Mouse (Mus musculus) gonadal fat pad, adult 2 months (tissue): ENCODE results near the gene Gm42791. TPM values are rescaled to one million over a fixed set of nuclear protein-coding genes. Genes with fewer than 3 reads are reported as not detected.

Experiments
- DNase-seq: peaks from one replicate; pipeline ENCODE4 v3.0.0-alpha.2; 2012; ENCODE audit warnings: low read depth
- polyA plus RNA-seq: library from polyadenylated mRNA; depleted of rRNA; stranded (reverse); fragments of >200 nt; gene quantifications from 2 replicates; pipeline ENCODE4 v1.2.3, GENCODE M21; 2012

Gene Gm42791
- polyA plus RNA-seq, 1 experiment = not detected

DNA sequence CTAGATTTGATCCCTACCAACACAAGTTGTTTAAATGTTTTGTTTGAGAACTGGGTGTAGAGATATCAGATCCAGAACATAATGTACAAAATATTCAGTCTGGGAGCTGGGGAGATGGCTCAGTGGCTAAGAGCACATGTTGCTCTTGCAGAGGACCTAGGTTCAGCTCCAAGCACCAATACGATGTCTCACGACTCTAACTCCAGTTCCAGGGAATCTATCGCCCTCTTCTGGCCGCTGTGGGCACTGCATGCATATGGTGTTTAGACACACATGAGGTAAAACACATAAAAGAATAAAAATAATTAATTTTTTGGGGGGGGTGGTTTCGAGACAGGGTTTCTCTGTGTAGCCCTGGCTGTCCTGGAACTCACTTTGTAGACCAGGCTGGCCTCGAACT, 42.5 kb downstream of the Gm42791 start:
- no peak for DNase-seq

DNA sequence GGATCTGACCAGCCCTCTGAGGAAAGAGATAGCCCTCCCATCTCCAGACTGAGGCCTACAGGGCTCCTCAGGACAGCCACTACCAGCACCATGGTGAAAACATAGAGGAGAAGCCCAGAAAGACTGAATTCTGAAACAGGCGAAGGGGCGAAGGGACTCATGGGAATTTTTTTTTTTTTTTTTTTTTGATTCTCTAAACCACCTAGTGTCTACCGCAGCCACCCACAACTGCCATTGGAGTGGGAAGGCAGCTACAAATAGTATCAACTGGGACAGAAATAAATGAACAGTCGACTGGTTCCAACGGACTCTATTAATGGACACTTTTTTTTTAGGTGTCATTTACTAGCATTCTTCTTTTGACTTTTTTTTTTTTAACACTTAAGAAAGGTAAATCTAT, 43.6 kb downstream of the Gm42791 start:
- DNase-seq = no peak

DNA sequence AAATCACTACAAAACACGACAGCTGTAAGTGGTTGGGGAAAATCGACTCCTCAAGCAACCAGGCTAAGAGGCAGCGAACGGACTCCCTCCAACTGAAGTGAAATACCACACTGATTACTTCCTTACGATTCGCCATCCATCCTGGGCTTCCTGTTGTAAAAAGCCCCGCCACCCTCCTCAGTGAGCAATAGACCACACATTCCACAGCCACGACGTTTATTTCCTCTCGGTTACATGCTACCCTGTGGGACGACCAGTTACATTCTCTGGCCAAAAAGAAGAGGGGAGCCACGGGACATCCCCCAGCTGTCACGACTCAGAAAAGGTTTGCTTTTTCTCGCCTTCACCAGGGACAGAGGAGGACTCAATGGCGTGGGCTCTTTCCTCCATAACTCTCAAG, 44.9 kb downstream of the Gm42791 start:
- DNase-seq = no peak

DNA sequence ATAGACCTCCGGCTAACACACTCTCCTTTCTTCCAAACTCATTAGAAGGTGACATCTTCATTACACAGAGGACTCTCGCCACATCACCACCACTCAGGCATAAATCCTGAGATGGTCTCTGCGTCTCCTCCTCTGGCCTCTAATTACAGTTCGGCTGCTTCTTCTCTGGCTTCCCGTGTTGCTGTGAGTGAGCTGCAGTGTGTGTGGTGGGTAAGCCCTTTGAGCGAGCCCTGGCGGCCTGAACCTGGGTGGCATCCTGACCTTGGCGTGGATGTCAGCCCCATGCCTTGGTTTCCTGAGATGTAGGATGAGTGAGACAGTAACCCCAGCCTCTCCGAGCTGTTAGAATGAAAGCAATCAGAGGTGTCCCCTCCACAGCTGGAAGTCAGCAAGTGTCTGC, 46.4 kb downstream of the Gm42791 start:
- DNase-seq = no peak

DNA sequence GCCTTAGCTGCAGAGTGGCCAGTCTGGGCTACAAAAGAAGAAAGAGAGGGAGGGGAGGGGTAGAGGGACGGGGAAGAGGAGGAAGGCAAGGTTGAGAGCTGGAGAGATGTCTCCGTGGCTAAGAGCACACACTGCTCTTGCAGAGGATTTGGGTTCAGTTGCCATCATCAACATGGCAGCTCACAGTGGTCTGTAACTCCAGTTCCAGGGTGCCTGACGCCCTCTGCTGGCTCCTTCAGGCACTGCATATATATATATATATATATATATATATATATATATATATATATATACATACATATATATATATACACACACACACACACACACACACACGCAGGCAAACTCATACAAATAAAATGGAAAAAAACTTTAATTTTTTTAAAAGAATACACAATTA, 47.5 kb downstream of the Gm42791 start:
- DNase-seq = no peak

DNA sequence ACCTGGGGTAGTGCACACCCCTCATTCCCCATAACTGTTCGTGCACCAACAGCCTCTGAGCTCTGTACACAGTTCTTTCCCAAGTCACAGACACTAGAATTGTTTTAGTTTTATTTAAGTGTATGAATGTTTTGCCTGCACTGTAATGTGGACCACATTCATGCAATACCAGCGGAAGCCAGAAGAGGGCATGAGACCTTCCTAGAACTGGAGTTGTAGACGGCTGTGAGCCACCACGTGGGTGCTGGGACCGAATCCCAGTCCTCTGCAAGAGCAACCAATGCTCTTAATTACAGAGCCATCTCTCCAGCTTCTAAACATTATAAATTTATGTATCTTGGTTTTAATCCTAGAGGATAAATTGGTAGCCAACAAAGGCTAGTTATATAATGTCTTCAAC, 48.2 kb downstream of the Gm42791 start:
- no peak for DNase-seq

DNA sequence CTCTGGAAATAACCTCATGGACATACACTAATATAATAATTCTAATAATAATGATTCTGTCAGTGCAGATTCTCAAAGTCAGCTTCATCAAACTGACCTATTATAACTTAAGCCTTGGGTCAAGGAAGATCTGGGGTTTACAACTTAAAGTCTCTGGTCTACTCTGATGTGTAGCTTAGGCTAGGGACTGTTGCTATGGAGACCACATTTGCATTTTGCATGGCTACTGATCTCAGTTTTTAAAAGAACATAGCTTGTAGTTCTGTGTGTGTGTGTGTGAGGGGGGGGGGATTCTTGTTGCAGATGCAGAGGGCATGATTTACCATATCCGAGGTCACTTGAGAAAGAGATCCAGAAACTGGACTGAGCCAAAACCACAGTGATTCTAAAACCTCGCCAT, 49.2 kb downstream of the Gm42791 start:
- no peak for DNase-seq

DNA sequence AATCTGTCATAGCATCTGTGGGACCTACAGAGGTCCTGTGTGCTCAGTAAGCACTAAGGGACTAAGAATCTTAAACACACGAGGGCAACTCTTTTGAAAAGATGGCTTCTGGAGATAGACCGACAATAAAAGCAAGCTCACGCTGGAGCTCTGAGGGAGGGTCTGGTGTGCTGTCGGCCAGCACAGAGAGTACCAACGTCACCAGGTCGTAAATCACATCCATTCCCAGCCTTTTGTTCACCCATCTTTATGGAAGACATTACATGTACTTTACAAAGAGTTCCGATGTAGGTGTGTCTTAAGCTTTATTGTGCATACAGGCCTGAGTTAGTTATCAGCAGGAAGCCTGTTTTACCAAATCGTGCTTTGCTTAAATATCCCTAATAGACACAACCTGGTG, 50.9 kb downstream of the Gm42791 start:
- no peak for DNase-seq

DNA sequence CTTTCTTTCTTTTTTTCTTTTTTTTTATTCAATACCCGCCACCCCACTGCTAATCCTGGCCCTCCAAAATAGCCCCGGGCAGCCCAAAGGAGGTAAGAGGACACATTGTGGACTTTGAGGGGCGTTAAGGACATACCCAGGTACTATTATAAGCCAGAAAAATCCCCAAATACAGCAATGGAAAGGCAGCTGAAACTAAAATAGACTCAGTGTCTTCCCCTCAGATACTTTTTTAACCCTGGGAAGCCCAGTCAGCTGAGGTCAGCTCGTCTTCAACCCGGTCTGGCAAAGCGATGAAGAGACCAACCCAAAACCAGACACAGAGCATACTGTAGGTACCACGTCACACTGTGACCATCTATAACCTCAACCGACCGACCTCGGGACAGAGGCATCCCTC, 51.5 kb downstream of the Gm42791 start:
- DNase-seq = no peak

DNA sequence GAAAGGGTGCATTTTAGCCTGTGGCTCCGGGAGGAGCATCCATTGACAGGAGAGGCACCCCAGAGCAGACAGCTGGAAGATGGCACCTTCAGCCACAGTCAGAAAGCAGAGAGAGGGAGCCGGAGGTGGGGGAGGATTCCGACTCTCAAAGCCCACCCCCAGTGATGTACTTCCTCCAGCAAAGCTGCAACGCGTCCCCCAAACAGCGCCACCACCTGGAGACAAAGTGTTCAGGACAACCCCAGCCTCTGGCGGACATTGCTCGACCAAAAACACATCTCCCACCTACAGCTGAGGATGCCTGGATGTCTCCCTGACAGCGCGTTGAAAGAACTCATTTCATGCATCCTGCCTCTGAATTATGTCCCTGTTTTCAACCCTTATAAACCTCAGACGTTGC, 52.0 kb downstream of the Gm42791 start:
- no peak for DNase-seq

DNA sequence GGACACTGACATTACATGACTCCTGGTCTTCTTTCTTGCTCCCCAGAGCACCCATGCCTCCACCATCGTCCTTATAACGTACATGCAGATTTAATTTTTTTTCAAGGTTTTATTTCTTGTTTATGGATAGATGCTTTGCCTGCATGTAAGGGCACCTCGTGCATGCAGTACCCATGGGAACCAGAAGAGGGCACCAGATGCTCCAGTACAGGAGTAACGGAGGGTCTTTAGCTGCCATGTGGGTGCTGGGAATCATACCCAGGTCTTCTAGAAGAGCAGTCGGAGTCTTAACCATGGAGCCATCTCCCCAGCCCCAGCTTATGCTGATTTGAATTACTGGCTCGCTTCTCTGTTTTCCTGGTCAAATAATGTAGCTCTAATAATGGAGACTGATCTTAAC, 52.6 kb downstream of the Gm42791 start:
- no peak for DNase-seq

DNA sequence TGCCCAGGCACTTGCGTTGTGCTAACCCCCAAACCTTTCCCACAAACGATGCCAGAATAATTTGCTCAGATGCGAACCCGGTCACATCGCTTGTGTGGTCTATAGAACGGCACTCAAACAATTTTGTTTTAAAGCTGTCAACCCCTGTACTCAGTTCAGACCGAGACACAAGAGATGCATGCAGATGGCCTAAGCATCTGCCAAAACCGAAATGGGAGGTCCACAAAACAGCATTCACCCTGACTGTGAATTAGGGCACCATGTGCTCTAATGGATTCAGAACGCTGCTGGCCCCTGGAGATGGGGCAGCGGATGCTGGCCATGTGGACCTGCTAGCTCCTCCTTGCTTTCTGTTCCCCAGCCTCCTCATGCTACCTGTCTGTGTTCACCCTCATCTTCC, 53.1 kb downstream of the Gm42791 start:
- DNase-seq = no peak

DNA sequence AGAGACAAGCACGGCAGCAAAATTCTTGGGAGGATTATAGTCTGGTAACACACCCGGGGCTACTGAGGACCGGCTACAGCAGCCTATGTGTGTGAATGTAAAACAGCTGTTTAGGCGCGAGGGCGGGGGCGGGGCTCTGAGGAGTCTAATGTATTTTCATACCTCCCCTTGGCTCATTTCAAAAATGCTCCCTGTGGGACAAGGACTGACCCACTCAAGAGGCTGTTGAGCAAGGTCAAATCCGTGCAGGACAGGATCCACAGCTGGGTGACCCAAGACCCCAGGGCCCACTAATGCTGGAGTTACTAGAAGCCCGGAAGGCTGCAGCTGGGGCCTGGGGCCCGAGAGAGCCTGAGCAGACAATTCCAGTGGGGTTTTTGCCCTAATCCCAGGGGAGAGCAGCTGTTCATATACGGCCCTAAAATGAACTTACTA, 55.0 kb downstream of the Gm42791 start:
- DNase-seq = no peak

DNA sequence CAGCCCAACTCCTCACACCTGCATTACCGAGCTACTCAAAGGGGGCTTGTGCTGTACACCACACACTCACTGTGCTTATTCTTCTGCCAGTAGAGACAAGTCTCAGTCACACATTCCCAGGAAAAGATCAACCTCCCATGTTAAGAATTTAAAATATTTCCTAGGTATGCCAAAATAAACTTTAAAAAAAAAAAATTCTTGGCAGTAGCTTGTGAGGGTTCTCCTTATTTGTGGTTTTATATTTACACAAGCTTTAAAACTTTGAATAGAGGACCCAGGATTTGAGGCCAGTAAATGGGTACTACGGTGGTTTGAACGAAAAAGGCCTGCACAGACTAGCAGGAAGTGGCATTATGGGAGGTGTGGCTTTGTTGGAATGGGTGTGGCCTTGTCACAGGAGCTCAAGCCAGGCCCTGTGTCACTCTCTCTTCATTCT, 58.4 kb downstream of the Gm42791 start:
- no peak for DNase-seq

DNA sequence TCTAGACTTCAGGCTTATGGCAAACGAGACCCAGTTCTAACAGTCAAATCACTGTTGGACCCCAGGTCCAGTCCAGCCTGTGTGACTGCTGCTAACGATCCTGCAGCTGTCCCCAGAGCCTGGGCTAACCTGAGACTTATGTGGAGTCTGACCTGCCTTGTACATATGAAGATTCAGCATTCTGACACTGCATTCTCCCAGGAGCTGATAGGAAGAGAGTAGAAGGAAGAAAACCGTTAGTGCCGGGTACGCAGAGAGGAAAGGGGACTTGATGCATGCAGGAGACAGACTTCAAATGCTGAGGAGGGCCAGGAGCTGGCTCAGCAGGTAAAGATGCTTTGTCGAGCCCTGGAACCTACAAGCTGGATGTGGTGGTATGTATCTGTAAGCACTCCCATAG, 59.1 kb downstream of the Gm42791 start:
- no peak for DNase-seq

DNA sequence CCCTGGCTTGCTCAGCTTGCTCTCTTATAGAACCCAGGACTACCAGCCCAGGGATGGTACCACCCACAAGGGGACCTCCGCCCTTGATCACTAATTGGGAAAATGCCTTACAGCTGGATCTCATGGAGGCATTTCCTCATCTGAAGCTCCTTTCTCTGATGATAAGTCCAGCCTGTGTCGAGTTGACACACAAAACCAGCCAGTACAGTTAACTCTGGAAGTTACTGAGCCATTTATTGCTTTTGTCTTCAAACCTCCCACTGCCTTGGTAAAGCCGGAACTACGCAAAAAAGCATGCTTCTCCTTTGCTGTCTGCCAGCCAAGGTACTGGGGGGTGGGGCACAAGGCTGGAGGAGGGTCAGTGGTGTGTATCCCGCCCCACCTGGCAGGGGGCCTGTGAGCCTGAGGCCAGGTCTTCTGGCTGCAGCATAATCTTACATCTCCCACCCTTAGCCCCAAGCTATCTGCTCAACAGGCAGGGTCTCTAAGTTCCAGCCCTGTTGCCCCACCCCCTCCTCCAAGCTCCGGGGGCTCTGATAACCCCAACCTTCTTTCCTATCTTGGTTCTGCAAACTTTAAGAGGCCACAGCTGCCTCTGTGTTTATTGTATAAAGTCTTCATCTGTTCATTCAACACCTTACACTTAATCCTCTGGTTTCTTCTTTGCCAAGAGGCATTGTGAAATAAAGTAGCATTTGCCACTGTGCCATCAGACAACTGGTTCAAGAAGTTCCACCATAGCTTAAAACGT, 59.7 kb downstream of the Gm42791 start:
- peak; percentile 98 for DNase-seq

DNA sequence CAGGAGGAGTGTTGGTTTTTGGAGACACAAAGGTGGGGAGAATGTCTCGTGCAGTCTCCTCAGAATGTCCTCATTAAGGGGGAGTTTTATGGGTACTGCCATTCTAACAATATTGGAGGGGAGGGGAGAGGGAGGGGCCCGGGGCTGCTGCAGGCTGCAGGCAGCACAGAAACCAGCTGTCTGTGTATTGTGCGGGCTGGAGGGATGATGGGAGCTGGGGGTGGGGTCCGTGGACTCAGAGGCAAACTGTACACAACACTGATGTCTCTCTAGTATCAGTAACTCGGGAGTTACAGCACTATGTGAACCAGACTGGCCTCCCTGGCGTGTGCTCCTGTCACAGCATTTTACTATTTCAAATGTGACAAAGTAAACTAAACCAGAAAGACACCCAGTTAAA, 60.5 kb downstream of the Gm42791 start:
- DNase-seq = no peak

DNA sequence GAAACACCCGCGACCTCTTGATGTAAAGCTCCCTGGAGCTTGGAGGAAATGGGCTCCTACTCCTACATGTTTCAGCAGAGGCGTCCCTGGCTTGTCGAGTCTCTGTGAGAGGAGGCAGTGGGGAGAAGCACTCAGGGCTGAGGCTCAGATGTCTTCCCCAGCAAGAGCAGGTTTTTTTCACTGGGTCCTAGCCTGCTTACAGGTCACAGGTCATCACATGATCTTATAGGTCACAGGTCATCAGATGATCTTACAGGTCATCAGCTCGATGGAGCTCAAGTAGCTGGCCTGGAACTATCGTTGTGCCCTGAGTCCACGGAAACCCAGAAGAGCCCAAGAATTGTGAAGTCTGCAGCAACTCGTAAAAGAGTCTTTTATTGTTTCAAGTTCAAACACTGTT, 61.2 kb downstream of the Gm42791 start:
- DNase-seq = no peak

DNA sequence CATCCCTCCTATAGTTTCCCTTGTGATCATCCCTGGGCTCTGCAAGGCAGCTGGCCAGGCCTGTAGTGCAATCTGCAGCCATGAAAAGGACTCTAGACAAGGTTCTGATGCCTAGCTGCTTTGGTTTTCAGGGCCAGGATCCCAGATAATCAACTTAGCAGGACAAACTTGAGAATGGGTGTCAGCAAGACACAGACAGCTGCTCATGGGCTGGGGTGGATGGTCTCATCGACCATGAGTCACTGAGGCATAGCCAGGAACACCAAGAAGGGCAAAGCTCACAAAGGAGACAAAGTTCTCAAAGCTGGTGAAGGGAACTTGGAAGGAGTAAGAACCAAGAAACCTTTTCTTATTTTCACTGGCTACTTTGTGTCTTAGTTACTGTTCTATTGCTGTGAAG, 63.6 kb downstream of the Gm42791 start:
- no peak for DNase-seq

DNA sequence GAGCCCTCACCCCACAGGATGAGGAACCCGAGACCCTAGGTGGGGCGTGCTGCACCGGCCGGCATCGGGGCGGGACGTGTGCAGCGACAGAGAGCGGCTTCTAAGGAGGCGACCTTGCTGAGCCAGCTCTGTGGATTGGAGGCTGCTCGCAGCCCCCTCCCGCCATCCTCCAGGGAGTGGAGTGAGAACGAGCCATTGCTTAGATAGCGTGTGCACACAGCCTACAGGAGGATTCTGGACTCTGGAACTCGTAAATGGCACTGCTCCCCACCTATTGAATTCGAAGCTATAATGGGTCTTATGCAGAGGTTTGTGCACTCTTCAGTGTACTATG, 65.9 kb downstream of the Gm42791 start, which contains the start of gene Katnal1:
Gene Katnal1 (minus strand): TSS at position 205 of the 334 bp plus-strand sequence.
- DNase-seq = no peak

DNA sequence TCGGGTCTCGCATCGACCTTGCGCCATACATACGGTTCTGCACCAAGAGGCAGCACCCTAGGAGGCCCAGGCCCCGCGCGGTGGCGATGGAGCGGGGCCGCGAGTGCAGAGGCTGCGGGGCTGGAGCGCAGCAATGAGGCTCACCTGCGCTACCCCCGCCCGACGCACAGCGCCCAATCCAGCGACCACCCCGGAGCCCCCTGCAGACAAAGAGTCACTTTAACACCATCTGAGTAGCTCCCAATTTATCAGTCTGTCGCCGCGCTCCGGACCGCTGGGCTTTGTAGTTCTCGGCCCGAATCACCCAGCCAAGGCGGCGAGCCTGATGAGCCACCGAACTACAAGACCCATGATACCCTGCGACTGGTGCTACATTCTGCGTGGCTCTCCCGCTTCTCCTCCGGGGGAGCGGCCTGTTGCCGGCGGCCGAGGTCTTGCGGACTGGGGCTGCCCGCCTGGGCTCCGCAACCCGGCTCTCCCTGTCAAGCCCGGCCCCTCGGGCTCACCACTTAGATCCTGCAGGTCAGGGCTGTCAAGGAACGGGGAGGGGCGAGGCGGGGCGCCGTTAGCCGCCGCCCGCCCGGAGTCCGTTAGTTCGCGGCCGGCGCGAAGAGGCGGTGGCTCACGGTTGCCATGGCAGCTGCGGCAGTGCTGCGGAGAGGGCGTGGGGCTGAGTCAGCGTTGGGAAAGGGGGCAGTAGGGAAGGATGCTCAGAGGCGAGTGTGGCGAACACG, 66.4 kb downstream of the Gm42791 start:
- DNase-seq = no peak

DNA sequence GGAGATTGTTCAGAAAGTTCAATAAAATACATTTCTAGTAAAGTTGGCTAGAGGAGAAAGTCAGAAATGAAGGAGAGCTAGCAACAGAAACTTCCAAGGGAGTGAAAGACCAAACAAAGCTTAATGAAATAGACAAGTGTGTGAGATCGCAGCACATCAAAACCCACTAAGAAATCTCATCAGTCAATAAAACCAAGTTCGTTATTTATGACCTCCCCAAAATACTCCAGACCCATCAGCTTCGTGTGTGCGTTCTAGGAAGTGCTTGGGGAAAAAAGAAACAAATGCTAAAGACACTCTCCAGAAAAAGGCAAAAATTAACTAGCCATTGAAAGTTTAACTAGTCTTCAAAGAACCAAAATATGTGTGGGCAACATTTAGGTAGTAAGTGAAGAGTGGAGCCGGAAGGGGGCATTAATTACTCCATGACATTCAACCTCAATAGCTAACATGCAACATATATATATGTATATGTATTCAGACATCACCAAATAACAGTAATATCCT, 67.2 kb downstream of the Gm42791 start:
- no peak for DNase-seq

DNA sequence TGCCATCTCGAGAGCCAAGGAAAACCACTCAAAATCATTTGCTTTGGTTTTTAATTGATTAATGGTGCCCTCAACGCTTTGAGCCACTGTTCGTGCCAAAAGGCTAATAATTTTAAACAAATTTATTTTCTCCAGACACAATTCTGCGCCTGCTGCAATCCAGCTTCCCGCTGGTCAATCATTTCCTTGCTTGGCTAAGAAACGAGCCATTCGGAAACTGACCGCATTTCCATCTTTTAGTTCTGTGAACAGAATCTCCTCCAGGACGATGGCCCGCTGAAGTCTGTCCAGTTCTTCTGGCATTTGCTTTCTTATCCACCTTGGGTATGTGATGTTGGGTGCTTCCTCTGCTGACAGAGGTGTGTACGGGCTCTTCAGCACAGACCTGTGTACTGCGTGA, 70.4 kb downstream of the Gm42791 start:
- no peak for DNase-seq
